Mouse (Mus musculus) ES-E14 (cell line): ENCODE data around the gene Cpne6. TPM values are rescaled to one million over a fixed set of nuclear protein-coding genes. Genes with fewer than 3 reads are reported as not detected.
A peak's percentile ranks its signal among the peaks of the same experiment; 100 is the strongest.

Source experiments
- DNase-seq: peaks from one replicate; pipeline ENCODE4 v3.0.0-alpha.2; 2013; ENCODE audit warnings: low read depth, low spot score
- H3K27ac ChIP-seq: 2 replicates; pipeline ENCODE4 v1.5.1; 2012; ENCODE audit warnings: low read depth, mild to moderate bottlenecking, low read length, moderate library complexity, mixed read lengths; ENCODE audit not compliant: poor library complexity, insufficient read depth, severe bottlenecking
- H3K36me3 ChIP-seq: 2 replicates; pipeline ENCODE4 v1.6.1; 2012; ENCODE audit warnings: mild to moderate bottlenecking, low read length, moderate library complexity, mixed read lengths; ENCODE audit not compliant: control insufficient read depth, poor library complexity, insufficient read depth, severe bottlenecking
- H3K4me1 ChIP-seq, 2 experiments: fragments of 150-350 bp in 1 of 2; sonication (generic) in 1 of 2; 2 replicates each; pipeline ENCODE4 v1.6.1; 2012; ENCODE audit warnings: low read length in 2 of 2, mild to moderate bottlenecking in 1 of 2, mixed read lengths in 1 of 2; ENCODE audit not compliant: control insufficient read depth in 2 of 2, insufficient read depth in 2 of 2, poor library complexity in 1 of 2
- H3K4me3 ChIP-seq, 2 experiments: fragments of 150-350 bp in 1 of 2; sonication (generic) in 1 of 2; 2 replicates each; pipeline ENCODE4 v1.5.1; 2012; ENCODE audit warnings: low read length in 2 of 2, low read depth in 1 of 2, mild to moderate bottlenecking in 1 of 2, mixed read lengths in 1 of 2; ENCODE audit not compliant: insufficient read depth in 1 of 2, poor library complexity in 1 of 2, severe bottlenecking in 1 of 2
- H3K9ac ChIP-seq: 2 replicates; pipeline ENCODE4 v1.6.1; 2012; ENCODE audit warnings: low read depth, mild to moderate bottlenecking, low read length, mixed read lengths; ENCODE audit not compliant: poor library complexity, insufficient read depth, severe bottlenecking
- H3K9me3 ChIP-seq: fragments of 150-350 bp; sonication (generic); 2 replicates; pipeline ENCODE4 v1.6.1; 2012; ENCODE audit warnings: low read depth, mild to moderate bottlenecking, low read length; ENCODE audit not compliant: control insufficient read depth, insufficient read depth
- CHD2 ChIP-seq: IDR thresholded peaks from 2 replicates; pipeline ENCODE4 v1.6.1; 2014; ENCODE audit warnings: mild to moderate bottlenecking, low read depth, low read length, inconsistent platforms
- HCFC1 ChIP-seq: IDR thresholded peaks from 2 replicates; pipeline ENCODE4 v1.6.1; 2012; ENCODE audit warnings: low read length, inconsistent platforms, borderline replicate concordance; ENCODE audit not compliant: insufficient read depth
- MAFK ChIP-seq: IDR thresholded peaks from 2 replicates; pipeline ENCODE4 v1.6.1; 2014; ENCODE audit warnings: mild to moderate bottlenecking, low read depth, low read length, inconsistent platforms; ENCODE audit not compliant: insufficient read depth
- ZC3H11A ChIP-seq: IDR thresholded peaks from 2 replicates; pipeline ENCODE4 v1.6.1; 2012; ENCODE audit warnings: low read depth, mild to moderate bottlenecking, inconsistent platforms, low read length, borderline replicate concordance
- ZNF384 ChIP-seq: IDR thresholded peaks from 2 replicates; pipeline ENCODE4 v1.6.1; 2012; ENCODE audit warnings: low read depth, low read length, inconsistent platforms
- in situ Hi-C, 2 experiments: fragments of 600-800 bp; cut with MboI; formaldehyde crosslinking; loops; one replicate each; pipeline ENCODE4 v1.15.1; 2025; ENCODE audit warnings: low sequenced_read_pairs in 2 of 2, inconsistent platforms in 1 of 2; ENCODE audit not compliant: unreplicated experiment in 2 of 2
- total RNA-seq: library from RNA; depleted of rRNA; stranded (reverse); fragments of 300-350 nt; gene quantifications from 2 replicates; pipeline ENCODE4 v1.2.3, GENCODE M21; 2012

Gene Cpne6
- total RNA-seq, 1 experiment, result not detected

DNA sequence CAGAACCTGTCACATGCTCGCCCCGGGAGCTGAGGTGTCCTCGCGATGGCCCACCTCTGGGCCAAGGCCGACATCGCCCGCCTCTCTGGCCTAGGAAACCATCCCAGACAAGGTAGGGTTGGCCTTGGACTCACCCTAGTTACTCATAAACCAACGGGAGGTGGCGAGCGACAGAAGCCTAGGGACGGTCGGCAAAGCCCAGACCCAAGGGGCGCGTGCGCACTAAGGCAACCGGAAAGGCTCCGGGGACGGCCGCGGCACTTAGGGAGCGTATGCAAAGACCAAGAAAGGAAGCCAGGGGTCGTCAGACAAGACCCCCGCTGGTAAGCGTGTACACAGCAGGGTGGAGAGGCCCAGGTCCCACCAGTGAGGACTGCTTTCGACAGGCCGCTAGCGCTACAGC lies 49.6 kb downstream of the Cpne6 start, which contains the start of gene Dcaf11:
Gene Dcaf11 (plus strand): TSS at position 208 of the 403 bp plus-strand sequence.
- Histone ChIP-seq H3K36me3 (peaks cover 6% of the 10 kb centered on the region; the same call in 1 of the 2 replicates), H3K4me3 (peak within 1 kb of the TSS; percentile 81), H3K27ac (peak within 1 kb of the TSS; percentile 92), H3K4me1 (peaks cover 0 to 5% of the 10 kb centered on the region in 2 experiments; a peak in 2 of 4 replicates), H3K9me3 (no peaks in the 10 kb centered on the region), H3K9ac (peak within 1 kb of the TSS; percentile 85)
- TF ChIP-seq ZNF384 (no peak), CHD2 (peak; percentile 74)
- in situ Hi-C loops, result no loop called here
- DNase-seq, result peak; percentile 93

DNA sequence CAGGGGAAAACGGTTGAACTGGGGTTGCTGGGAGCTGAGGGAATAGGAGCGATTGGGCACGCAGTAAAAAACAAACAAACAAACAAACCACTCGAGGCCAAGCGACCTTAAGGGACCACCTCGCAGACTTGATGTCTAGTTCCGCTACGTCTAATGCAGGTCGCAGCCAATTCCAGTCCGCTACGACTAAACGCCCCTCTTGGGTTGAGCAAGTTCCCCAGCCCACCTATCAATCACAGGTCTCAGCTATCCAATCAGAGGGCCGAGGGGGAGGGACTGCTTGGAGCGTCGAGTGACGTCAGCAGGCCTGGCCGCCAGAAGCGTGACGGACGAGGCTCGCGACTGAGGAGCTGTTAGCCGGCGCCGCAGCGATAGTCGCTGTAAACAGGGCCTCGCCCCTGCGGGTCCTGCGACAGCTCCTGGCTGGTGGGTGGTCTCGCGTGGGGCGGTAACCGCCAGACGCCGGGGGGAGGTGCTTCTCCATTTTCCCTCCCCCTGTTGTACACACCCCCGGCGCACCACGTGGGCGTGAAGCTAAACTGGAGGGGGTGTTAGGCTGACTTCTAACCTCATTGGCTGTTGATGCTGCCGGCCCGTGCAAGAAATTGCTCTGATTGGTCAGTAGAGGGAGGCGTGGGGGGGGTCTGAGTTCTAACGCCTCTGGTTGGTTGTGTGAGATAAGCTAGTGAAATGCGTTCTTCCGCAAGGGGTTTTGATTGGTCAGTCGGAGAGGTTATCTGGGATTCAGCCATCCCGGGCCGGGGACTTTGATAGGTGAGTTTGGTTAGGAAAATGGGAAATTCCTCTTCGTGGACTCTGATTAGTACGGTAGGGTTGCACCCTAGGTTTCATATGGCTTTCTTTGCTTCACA lies 50.2 kb downstream of the Cpne6 start, which contains the start of gene A730061H03Rik:
Gene A730061H03Rik (minus strand): TSS at position 205 of the 872 bp plus-strand sequence.
- no peaks in the 10 kb centered on the region for H3K9me3 ChIP-seq
- peak within 1 kb of the TSS; percentile 81 for H3K4me3 ChIP-seq
- DNase-seq, result peak; percentile 98
- TF ChIP-seq ZNF384, result no peak
- TF ChIP-seq MAFK, result no peak
- peak; percentile 94 for TF ChIP-seq CHD2
- 0 out of 2 replicates have a peak, but pooled peaks have one; percentile 55 for TF ChIP-seq HCFC1
- in situ Hi-C loops, result no loop called here
- H3K4me1 ChIP-seq, result peaks cover 0 to 5% of the 10 kb centered on the region in 2 experiments; a peak in 1 of 4 replicates
- peak within 1 kb of the TSS; percentile 85 for H3K9ac ChIP-seq
- H3K27ac ChIP-seq, result peak within 1 kb of the TSS; percentile 92
- H3K36me3 ChIP-seq, result peaks cover 6% of the 10 kb centered on the region; the same call in 1 of the 2 replicates

DNA sequence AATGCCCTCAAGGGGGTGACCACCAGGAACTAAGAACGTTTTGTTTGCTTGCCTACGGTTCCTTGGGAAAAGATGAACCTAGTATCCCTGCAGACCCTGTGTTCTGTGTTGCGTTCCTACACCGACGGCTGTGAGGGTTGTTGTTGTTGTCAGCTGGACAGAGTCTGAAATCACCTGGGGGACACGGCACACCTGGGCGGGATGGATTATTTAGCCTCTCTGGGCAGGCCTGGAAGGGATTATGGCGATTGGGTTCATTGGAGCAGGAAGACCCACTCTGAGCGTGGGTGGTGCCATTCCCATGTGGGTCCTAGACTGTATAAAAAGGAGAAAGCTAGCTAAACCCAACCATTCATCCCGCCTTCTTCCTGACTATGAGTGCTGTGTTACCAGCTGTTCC lies 51.6 kb downstream of the Cpne6 start:
- no peak overlapping the region for H3K4me3 ChIP-seq
- TF ChIP-seq MAFK (no peak), ZC3H11A (no peak), ZNF384 (no peak), HCFC1 (no peak), CHD2 (no peak)
- peaks cover 15% of the 10 kb centered on the region; the same call in 1 of the 2 replicates for H3K36me3 ChIP-seq
- no peaks in the 10 kb centered on the region for H3K9me3 ChIP-seq
- no peak overlapping the region for H3K27ac ChIP-seq
- no peak for DNase-seq
- in situ Hi-C loops, result no loop called here
- H3K9ac ChIP-seq, result no peak overlapping the region
- H3K4me1 ChIP-seq, result peaks cover 0 to 5% of the 10 kb centered on the region in 2 experiments; a peak in 1 of 4 replicates

DNA sequence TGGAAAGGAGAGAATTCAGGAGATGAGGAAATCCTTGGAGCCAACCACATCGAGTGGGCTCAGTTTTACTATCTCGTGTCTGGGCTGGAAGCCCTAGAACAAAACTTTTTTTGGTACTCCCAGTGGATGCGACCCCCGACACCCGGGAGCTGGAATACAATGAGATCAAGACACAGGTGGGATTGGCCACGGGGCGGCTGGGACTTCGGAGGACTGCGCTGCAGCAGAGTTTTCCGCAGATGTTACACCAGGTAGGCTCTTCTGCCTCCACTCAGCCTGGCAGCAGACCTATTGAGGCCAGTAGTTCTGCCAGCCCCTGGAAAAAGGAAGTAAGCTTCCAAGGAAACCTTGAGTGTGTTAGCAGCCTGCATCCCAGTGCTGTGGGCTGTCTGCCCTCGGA lies 53.0 kb downstream of the Cpne6 start:
- H3K36me3 ChIP-seq, result peaks cover 21% of the 10 kb centered on the region; the same call in 1 of the 2 replicates
- H3K4me3 ChIP-seq, result no peak overlapping the region
- H3K9ac ChIP-seq, result no peak overlapping the region
- in situ Hi-C loops, result no loop called here
- TF ChIP-seq ZC3H11A (no peak), HCFC1 (no peak), ZNF384 (no peak), CHD2 (no peak), MAFK (no peak)
- H3K9me3 ChIP-seq, result no peaks in the 10 kb centered on the region
- no peak overlapping the region for H3K27ac ChIP-seq
- H3K4me1 ChIP-seq, result peaks cover 0 to 5% of the 10 kb centered on the region in 2 experiments; a peak in 1 of 4 replicates
- DNase-seq, result no peak
